Mouse (Mus musculus) midbrain, embryonic 14.5 days (tissue): ENCODE results near the gene Xrcc3. TPM values are rescaled to one million over a fixed set of nuclear protein-coding genes. Genes with fewer than 3 reads are reported as not detected.

Source experiments
- ATAC-seq: fragments of 200-750 bp; cut with Nextera tagmentation; 2 replicates; pipeline ENCODE4 v1.8.0; 2017; ENCODE audit warnings: moderate number of reproducible peaks, moderate library complexity; ENCODE audit not compliant: low FRiP score, low TSS enrichment
- DNase-seq: peaks from one replicate; pipeline ENCODE4 v3.0.0-alpha.2; 2015
- H3K27ac ChIP-seq: fragments of 300-500 bp; sonication (generic); replicated peaks from 2 replicates; pipeline ENCODE4 v1.5.1; 2014; ENCODE audit warnings: mild to moderate bottlenecking, low read depth, low read length, moderate library complexity
- H3K27me3 ChIP-seq: fragments of 300-500 bp; sonication (generic); 2 replicates; pipeline ENCODE4 v1.6.1; 2014; ENCODE audit warnings: low read length, control low read depth, mixed read lengths; ENCODE audit not compliant: control insufficient read depth, insufficient read depth
- H3K36me3 ChIP-seq: fragments of 300-500 bp; sonication (generic); 2 replicates; pipeline ENCODE4 v1.6.1; 2014; ENCODE audit warnings: low read length, control low read depth; ENCODE audit not compliant: control insufficient read depth, insufficient read depth
- H3K4me1 ChIP-seq: fragments of 300-500 bp; sonication (generic); 2 replicates; pipeline ENCODE4 v1.6.1; 2014; ENCODE audit warnings: mild to moderate bottlenecking, antibody characterized with exemption, low read length, control low read depth; ENCODE audit not compliant: control insufficient read depth, insufficient read depth
- H3K4me2 ChIP-seq: fragments of 300-500 bp; sonication (generic); 2 replicates; pipeline ENCODE4 v1.6.1; 2014; ENCODE audit warnings: mild to moderate bottlenecking, low read length, moderate library complexity
- H3K4me3 ChIP-seq: fragments of 300-500 bp; sonication (generic); replicated peaks from 2 replicates; pipeline ENCODE4 v1.5.1; 2014; ENCODE audit warnings: low read depth, low read length
- H3K9ac ChIP-seq: fragments of 300-500 bp; sonication (generic); replicated peaks from 2 replicates; pipeline ENCODE4 v1.6.1; 2014; ENCODE audit warnings: mild to moderate bottlenecking, low read length, moderate library complexity
- H3K9me3 ChIP-seq: fragments of 300-500 bp; sonication (generic); 2 replicates; pipeline ENCODE4 v1.6.1; 2016; ENCODE audit warnings: low read length, control low read depth, mixed read lengths; ENCODE audit not compliant: control insufficient read depth
- whole genome bisulfite sequencing: fragments of 180-500 bp; shearing (Covaris S2); extraction: QIAGEN DNeasy Blood & Tissue Kit; methylation state at CpG from one replicate; pipeline ENCODE4 v1.1.7; 2014; 5-methylcytosine and 5-hydroxymethylcytosine counted together
- polyA plus RNA-seq: library from polyadenylated mRNA; unstranded; fragments of >200 nt; fragmentation: Nextera tagmentation; extraction: Ambion mirVana; gene quantifications from 2 replicates; pipeline ENCODE4 v1.2.1, GENCODE M21; 2014

Xrcc3 gene
- polyA plus RNA-seq, 1 experiment from 2014 or later = 3.2 TPM

DNA sequence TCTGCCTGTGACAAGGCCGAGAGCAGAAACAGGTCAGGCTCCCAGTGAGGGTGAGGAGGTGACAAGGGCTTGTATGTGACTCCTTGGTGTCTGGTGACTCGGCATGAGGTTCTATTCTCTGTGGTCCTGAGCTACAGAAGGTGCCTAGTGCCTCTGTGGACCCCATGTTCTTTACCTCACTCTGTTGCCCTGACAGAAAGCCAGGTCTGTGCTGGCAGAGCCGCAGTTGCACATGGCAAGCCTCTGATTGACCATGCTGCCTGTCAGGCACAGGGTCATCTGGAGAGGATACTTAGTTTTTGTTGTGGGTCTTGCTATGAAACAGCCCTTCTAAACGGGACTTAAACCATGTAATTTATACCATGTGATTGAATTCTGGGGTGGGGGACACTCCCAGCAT, 8.3 kb upstream of the Xrcc3 start:
- WGBS = 61% methylated on average over 4 of the region's 4 CpGs
- H3K4me2 ChIP-seq = no peak overlapping the region
- H3K4me3 ChIP-seq = no peak overlapping the region
- no peaks in the 10 kb centered on the region for H3K4me1 ChIP-seq
- no peak for ATAC-seq
- DNase-seq = no peak
- no peak overlapping the region for H3K9ac ChIP-seq
- no peaks in the 10 kb centered on the region for H3K27me3 ChIP-seq
- peaks cover 36% of the 10 kb centered on the region for H3K36me3 ChIP-seq
- no peak overlapping the region for H3K27ac ChIP-seq
- no peaks in the 10 kb centered on the region for H3K9me3 ChIP-seq

DNA sequence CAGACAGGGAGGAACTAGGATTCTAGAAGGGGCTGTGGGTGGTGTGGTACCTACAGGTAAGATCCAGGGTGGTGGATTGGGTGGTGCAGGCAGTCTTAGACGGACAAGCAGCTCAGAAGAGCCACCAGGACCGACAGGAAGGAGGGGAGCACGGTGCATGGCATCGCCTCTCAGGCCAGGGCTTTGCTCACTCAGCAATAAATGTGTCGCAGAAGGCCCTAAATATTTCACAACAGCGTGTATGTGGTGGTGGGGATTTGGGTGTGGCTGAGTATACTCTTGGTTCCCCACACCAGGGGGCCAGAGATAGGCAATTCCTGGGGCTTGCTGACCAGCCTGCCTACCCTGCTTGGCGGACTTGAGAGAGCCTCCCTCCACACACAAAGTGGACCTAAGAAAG, 7.0 kb upstream of the Xrcc3 start:
- Histone ChIP-seq H3K4me3 (no peak overlapping the region), H3K9ac (no peak overlapping the region), H3K9me3 (no peaks in the 10 kb centered on the region), H3K4me2 (no peak overlapping the region), H3K4me1 (no peaks in the 10 kb centered on the region), H3K36me3 (peaks cover 24% of the 10 kb centered on the region), H3K27ac (no peak overlapping the region), H3K27me3 (no peaks in the 10 kb centered on the region)
- ATAC-seq = no peak
- WGBS = 94% methylated on average over 7 of the region's 7 CpGs
- DNase-seq = no peak

DNA sequence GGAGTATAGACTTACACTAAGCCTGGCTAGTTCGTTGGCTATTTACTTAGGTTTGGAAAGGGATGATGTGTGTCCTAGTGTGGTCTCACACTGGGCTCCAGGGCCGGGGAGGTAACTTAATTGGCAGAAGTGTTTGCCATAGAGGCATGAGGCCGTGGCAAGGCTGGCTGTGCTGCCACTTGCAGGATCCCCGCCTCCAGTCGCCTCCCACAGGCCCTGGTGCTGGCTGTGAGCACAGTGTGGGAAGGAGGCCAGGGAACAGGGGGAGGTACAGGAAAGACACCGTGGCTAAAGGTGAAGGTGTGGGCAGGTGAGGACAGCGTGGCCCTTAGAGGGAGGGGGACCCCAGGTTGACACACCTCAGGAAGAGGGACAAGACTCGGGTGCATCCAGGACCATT, 6.3 kb upstream of the Xrcc3 start:
- Histone ChIP-seq H3K9ac (no peak overlapping the region), H3K27ac (no peak overlapping the region), H3K4me1 (peaks cover 4% of the 10 kb centered on the region), H3K36me3 (peaks cover 17% of the 10 kb centered on the region), H3K27me3 (no peaks in the 10 kb centered on the region), H3K4me3 (no peak overlapping the region), H3K4me2 (no peak overlapping the region), H3K9me3 (no peaks in the 10 kb centered on the region)
- no peak for ATAC-seq
- DNase-seq = no peak
- WGBS = 84% methylated on average over 8 of the region's 8 CpGs

DNA sequence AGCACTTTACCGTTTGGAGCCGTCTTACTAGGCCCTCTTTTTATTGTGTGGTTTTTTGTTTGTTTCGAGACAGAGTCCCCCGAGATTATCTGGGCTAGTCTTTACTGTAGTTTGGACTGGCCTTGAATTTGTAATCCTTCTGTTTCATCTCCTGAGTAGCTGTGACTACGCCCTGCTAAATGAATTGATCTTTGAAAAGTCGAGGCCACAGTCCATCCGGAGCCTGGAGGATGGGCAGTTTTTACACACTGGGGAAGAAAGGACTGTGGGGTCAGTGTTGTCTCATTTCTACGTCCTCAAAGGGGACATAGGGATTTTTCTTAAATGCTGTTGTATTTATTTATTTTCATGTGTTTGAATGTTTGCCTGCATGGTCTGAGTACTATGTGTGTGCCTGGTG, 4.3 kb upstream of the Xrcc3 start:
- Histone ChIP-seq H3K27me3 (no peaks in the 10 kb centered on the region), H3K9me3 (no peaks in the 10 kb centered on the region), H3K4me2 (no peak overlapping the region), H3K9ac (no peak overlapping the region), H3K36me3 (no peaks in the 10 kb centered on the region), H3K4me1 (peaks cover 13% of the 10 kb centered on the region), H3K27ac (no peak overlapping the region), H3K4me3 (no peak overlapping the region)
- WGBS = 88% methylated on average over 8 of the region's 8 CpGs
- ATAC-seq (no peak), DNase-seq (no peak)

DNA sequence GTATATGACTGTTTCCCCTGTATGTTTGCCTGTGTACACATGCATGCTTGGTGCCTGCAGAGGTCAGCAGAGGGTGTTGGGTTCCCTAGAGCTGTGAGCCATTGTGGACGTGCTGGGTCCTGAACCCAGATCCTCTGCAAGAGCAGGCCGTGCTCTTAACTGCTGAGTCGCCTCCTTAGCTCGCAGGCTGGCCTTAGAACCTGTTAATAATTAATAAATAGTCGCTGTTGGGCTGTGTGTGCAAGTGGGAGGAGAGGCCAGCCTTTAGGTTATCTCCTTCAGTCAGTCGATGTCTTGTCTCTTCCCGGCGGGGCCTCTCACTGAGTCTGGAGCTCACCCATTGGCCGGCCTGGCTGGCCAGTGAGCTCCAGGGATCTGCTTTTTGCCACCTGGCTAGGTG, 3.3 kb upstream of the Xrcc3 start:
- no peak overlapping the region for H3K4me3 ChIP-seq
- ATAC-seq (no peak), DNase-seq (no peak)
- no peak overlapping the region for H3K27ac ChIP-seq
- WGBS = 80% methylated on average over 9 of the region's 9 CpGs
- no peak overlapping the region for H3K4me2 ChIP-seq
- no peaks in the 10 kb centered on the region for H3K36me3 ChIP-seq
- no peaks in the 10 kb centered on the region for H3K9me3 ChIP-seq
- H3K9ac ChIP-seq = no peak overlapping the region
- no peaks in the 10 kb centered on the region for H3K27me3 ChIP-seq
- peaks cover 13% of the 10 kb centered on the region for H3K4me1 ChIP-seq

DNA sequence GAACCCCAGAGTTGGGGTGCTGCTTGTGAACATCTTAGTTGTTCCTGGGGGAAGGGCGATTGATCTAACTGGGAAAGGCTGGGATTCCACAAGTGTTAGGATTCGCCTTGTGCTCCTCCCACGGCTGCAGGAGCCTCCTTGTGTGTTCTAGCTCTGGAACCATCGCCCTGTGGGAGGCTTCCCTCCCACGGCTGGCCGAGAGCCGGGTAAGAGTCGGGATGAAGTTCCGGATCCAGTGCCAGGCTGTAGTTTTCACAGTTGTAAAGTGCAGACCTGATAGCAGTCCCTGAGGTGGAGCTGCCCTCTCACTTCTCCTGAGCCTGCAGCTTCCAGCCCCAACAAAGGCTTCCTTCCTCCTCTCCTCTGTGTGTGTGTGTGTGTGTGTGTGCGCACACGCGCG, 2.9 kb upstream of the Xrcc3 start:
- peaks cover 13% of the 10 kb centered on the region for H3K4me1 ChIP-seq
- H3K4me2 ChIP-seq = no peak overlapping the region
- DNase-seq = no peak
- H3K9ac ChIP-seq = no peak overlapping the region
- 70% methylated on average over 13 of the region's 13 CpGs for WGBS
- H3K27ac ChIP-seq = no peak overlapping the region
- no peak for ATAC-seq
- no peaks in the 10 kb centered on the region for H3K27me3 ChIP-seq
- no peak overlapping the region for H3K4me3 ChIP-seq
- no peaks in the 10 kb centered on the region for H3K36me3 ChIP-seq
- H3K9me3 ChIP-seq = no peaks in the 10 kb centered on the region

DNA sequence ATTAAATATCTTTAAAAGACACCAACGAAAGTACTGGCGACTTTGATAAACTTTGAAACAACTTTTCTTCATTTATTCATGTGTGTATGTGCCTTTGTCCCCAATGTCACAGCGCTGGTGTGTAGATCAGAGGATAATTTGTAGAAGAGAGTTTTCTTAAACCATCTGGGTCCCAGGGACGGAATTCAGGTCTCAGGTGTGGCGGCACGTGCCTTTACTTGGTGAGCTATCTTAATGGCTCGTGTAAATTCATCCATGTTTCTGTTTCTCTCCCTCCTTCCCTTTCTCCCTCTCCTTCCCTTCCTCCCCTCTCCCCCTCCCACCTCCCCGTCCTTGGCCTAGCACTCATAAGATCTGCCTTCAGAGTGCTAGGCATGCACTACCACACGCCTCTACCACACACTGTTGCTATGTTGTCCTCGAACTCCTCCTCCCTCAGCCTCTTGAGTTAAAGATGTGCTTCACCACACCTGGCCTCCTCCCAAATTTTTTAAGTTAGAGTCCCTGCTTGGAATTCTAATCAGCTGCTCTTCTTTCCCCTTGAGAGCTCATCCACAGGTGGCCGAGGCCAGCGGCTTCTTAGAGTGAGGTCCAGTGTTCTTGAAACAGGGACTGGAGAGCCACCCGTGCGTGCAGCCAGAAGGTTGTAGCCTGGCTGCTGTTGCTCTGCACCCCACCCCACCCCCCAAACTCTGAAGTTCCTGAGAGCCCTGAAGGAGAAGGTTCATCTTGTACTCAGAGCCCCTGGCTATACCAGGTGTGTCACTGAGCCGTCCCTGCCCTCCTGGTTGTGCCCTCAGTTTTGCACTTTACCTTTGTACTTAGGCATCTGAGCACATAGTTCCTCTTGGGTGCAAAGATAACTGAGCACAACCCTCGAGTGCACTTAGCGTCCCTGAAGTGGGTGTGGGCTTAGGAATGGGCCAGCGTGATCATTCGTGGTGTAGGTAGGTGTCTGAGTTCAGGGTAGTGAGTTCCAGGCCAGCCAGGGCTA, 1.4 kb upstream of the Xrcc3 start:
- Histone ChIP-seq H3K36me3 (no peaks in the 10 kb centered on the region), H3K9me3 (no peaks in the 10 kb centered on the region), H3K27ac (no peak overlapping the region), H3K9ac (no peak overlapping the region), H3K4me3 (peak overlapping the region; percentile 70), H3K4me2 (peak overlapping the region; percentile 93), H3K27me3 (no peaks in the 10 kb centered on the region), H3K4me1 (peaks cover 13% of the 10 kb centered on the region)
- 24% methylated on average over 19 of the region's 19 CpGs for WGBS
- DNase-seq (no peak), ATAC-seq (no peak)

DNA sequence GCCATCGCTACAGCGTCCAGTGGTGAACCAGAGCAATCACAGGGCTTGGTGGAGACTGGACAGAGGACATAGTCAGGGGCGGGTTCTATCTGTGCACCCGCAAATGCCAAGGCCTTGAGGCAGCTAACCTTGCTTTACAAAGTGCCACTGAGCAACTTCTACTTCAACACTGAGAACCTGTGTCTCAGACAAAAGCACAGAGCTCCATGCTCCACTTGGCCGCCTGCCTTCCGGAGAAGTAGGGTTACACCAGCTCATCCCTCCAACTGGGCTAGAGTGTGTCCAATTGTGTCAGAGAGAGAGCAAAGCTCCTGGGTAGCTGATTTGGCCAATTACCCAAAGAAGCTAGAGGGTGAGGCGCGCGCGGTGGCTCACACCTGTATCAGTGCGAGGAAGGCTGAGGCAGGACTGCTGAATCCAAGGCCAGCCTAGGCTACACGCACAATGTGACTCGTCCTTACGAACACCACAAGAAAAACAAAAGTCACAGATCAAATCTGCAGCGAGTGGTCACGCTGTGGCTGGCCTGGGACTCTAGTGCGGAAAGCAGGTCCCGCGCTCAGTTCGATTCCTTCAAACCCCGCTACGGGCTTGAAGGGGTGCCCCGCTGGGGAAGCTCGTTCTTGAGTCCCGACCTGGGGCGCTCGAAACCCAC, 435 bp downstream of the Xrcc3 start:
- Histone ChIP-seq H3K4me2 (peak overlapping the region; percentile 60), H3K27me3 (no peaks in the 10 kb centered on the region), H3K27ac (no peak overlapping the region), H3K4me1 (peaks cover 16% of the 10 kb centered on the region), H3K9me3 (no peaks in the 10 kb centered on the region), H3K4me3 (peak overlapping the region; percentile 70), H3K9ac (peak overlapping the region; percentile 4; the same call in 1 of the 2 replicates), H3K36me3 (peaks cover 6% of the 10 kb centered on the region)
- ATAC-seq (no peak), DNase-seq (no peak)
- 5% methylated on average over 27 of the region's 27 CpGs for WGBS
